Mouse (Mus musculus) forebrain, embryonic 13.5 days (tissue): ENCODE results near the gene Hectd4. TPM values are rescaled to one million over a fixed set of nuclear protein-coding genes. Genes with fewer than 3 reads are reported as not detected.
"Not testable (repeated sequence)": the region's sequence is repeated elsewhere in the genome, so short reads cannot be mapped to it uniquely, and the experiment has no call there.

Experiments
- ATAC-seq: fragments of 200-750 bp; cut with Nextera tagmentation; 2 replicates; pipeline ENCODE4 v1.8.0; 2017
- H3K27ac ChIP-seq: fragments of 300-500 bp; sonication (generic); 2 replicates; pipeline ENCODE4 v1.5.1; 2015; ENCODE audit warnings: inconsistent platforms, mild to moderate bottlenecking, moderate library complexity
- H3K27me3 ChIP-seq: fragments of 300-500 bp; sonication (generic); 2 replicates; pipeline ENCODE4 v1.6.1; 2015; ENCODE audit warnings: mild to moderate bottlenecking, inconsistent platforms
- H3K36me3 ChIP-seq: fragments of 300-500 bp; sonication (generic); 2 replicates; pipeline ENCODE4 v1.6.1; 2015; ENCODE audit warnings: mild to moderate bottlenecking, inconsistent platforms; ENCODE audit not compliant: poor library complexity, severe bottlenecking
- H3K4me1 ChIP-seq: fragments of 300-500 bp; sonication (generic); 2 replicates; pipeline ENCODE4 v1.6.1; 2015; ENCODE audit warnings: inconsistent platforms
- H3K4me2 ChIP-seq: fragments of 300-500 bp; sonication (generic); 2 replicates; pipeline ENCODE4 v1.6.1; 2015; ENCODE audit warnings: inconsistent platforms, mild to moderate bottlenecking, moderate library complexity
- H3K4me3 ChIP-seq: fragments of 300-500 bp; sonication (generic); 2 replicates; pipeline ENCODE4 v1.5.1; 2015; ENCODE audit warnings: mild to moderate bottlenecking, inconsistent platforms
- H3K9ac ChIP-seq: fragments of 300-500 bp; sonication (generic); 2 replicates; pipeline ENCODE4 v1.6.1; 2015; ENCODE audit warnings: mild to moderate bottlenecking, inconsistent platforms
- H3K9me3 ChIP-seq: fragments of 300-500 bp; sonication (generic); replicated peaks from 2 replicates; pipeline ENCODE4 v1.6.1; 2016; ENCODE audit warnings: inconsistent platforms
- WGBS: fragments of 180-500 bp; shearing (Covaris S2); methylation state at CpG from one replicate; pipeline ENCODE4 v1.1.7; 2015; 5-methylcytosine and 5-hydroxymethylcytosine counted together
- polyA plus RNA-seq: library from polyadenylated mRNA; unstranded; fragments of >200 nt; fragmentation: Nextera tagmentation; extraction: Ambion mirVana; gene quantifications from 2 replicates; pipeline ENCODE4 v1.2.1, GENCODE M21; 2015

Gene Hectd4
- polyA plus RNA-seq, 1 experiment from 2014 or later: 12.6 TPM

DNA sequence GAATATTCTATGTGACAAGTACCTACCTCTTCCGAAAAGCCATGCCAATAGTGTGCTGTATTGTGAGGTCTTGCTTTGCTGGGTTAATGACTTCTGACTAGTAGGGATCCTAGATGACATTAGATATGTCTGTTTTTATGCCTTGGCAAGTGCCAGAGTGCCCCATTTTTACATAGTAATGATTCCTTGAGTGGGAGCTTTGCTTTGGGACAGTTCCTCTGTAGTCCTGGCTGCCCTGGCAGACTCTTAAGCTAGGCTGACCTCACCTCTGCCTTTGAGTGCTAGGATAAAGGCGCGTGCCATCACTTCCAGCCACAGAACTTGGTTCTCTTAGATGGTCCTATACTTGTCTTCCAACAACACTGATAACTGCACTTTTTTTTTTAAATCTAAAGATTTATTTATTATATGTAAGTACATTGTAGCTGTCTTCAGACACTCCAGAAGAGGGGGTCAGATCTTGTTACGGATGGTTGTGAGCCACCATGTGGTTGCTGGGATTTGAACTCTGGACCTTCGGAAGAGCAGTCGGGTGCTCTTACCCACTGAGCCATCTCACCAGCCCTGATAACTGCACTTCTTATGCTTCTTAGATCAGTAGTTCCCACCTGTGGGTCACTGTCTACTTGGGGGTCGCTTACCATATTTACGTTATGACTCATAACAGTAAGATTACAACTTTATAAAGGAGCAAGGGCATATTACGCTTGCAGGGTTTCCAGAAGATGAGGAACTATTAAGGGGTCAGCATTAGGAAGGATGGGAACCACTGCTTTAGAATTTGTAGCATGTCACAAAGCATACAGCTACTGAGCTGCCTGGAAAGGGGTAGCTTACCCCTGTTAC lies 10.0 kb upstream of the Hectd4 start:
- Histone ChIP-seq H3K4me2 (no peak overlapping the region), H3K27ac (no peak overlapping the region), H3K36me3 (peaks cover 82% of the 10 kb centered on the region), H3K4me3 (no peak overlapping the region), H3K9ac (no peak overlapping the region), H3K27me3 (no peaks in the 10 kb centered on the region), H3K9me3 (no peaks in the 10 kb centered on the region), H3K4me1 (peaks cover 27% of the 10 kb centered on the region)
- WGBS: 91% methylated on average over 9 of the region's 9 CpGs
- ATAC-seq: no peak

DNA sequence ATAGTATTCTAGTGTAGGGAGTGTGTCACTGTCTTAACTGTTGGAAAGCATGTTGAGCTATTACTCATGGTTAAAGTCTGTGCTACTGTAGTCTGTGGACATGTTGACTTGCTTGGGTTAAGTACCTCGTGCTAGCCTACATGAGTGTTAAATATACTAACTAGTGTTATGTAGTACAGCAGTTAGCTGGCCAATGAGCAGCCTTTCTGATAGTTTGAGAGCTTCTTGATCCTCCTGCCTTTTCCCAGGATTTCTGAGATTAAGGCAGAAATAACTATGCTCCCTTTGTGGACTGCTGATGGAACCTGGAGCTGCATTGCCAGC lies 9.5 kb upstream of the Hectd4 start:
- WGBS: 87% methylated on average over 1 of the region's 1 CpGs
- Histone ChIP-seq H3K9me3 (no peaks in the 10 kb centered on the region), H3K4me2 (no peak overlapping the region), H3K27ac (no peak overlapping the region), H3K4me1 (peaks cover 21% of the 10 kb centered on the region), H3K4me3 (no peak overlapping the region), H3K27me3 (no peaks in the 10 kb centered on the region), H3K9ac (no peak overlapping the region), H3K36me3 (peaks cover 81% of the 10 kb centered on the region)
- ATAC-seq: no peak

- ATAC-seq: no peak
- 89% methylated on average over 6 of the region's 6 CpGs for WGBS
- Histone ChIP-seq H3K9ac (no peak overlapping the region), H3K4me1 (peaks cover 7% of the 10 kb centered on the region; the same call in 1 of the 2 replicates), H3K4me3 (no peak overlapping the region), H3K36me3 (peaks cover 70% of the 10 kb centered on the region), H3K27me3 (no peaks in the 10 kb centered on the region), H3K9me3 (no peaks in the 10 kb centered on the region), H3K27ac (no peak overlapping the region), H3K4me2 (no peak overlapping the region)
Measured at GRCm38 (mm10) chr5:121212108-121212507, 7.9 kb upstream of the Hectd4 start.

- 57% methylated on average over 7 of the region's 7 CpGs for WGBS
- 0 out of 2 replicates have a peak, but pooled peaks cover 1% of the 10 kb centered on the region for H3K4me1 ChIP-seq
- no peaks in the 10 kb centered on the region for H3K9me3 ChIP-seq
- ATAC-seq: no peak
- peaks cover 44% of the 10 kb centered on the region for H3K36me3 ChIP-seq
- no peaks in the 10 kb centered on the region for H3K27me3 ChIP-seq
- no peak overlapping the region for H3K27ac ChIP-seq
- no peak overlapping the region for H3K4me2 ChIP-seq
- no peak overlapping the region for H3K9ac ChIP-seq
- no peak overlapping the region for H3K4me3 ChIP-seq
Measured at GRCm38 (mm10) chr5:121214707-121215106, 5.3 kb upstream of the Hectd4 start.

GRCm38 (mm10) chr5:121215380-121216125 lies 4.5 kb upstream of the Hectd4 start:
- no peak for ATAC-seq
- H3K27me3 ChIP-seq: no peaks in the 10 kb centered on the region
- H3K9me3 ChIP-seq: no peaks in the 10 kb centered on the region
- peaks cover 36% of the 10 kb centered on the region for H3K36me3 ChIP-seq
- H3K9ac ChIP-seq: no peak overlapping the region
- no peak overlapping the region for H3K4me2 ChIP-seq
- WGBS: 49% methylated on average over 13 of the region's 13 CpGs
- H3K4me3 ChIP-seq: no peak overlapping the region
- 0 out of 2 replicates have a peak, but pooled peaks cover 3% of the 10 kb centered on the region for H3K4me1 ChIP-seq
- no peak overlapping the region for H3K27ac ChIP-seq

DNA sequence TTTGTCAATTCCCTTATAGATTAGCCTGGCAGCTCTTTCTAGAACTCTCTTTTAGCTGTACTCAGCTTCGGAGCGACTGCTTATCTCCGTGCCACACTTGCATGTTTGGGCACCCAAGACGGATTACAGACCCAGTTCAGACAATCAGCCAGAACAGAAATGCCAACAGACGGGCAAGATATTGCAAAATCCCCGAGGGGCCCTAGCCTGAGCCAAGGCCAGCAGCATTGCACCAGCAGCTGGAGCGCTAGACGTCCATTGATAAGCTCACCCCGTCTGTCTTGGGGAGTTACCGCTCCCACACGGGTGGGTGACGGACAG lies 3.9 kb upstream of the Hectd4 start:
- Histone ChIP-seq H3K9ac (no peak overlapping the region), H3K9me3 (no peaks in the 10 kb centered on the region), H3K27ac (no peak overlapping the region), H3K27me3 (no peaks in the 10 kb centered on the region), H3K4me3 (no peak overlapping the region), H3K4me2 (no peak overlapping the region), H3K4me1 (0 out of 2 replicates have a peak, but pooled peaks cover 3% of the 10 kb centered on the region), H3K36me3 (peaks cover 30% of the 10 kb centered on the region)
- 81% methylated on average over 12 of the region's 12 CpGs for WGBS
- ATAC-seq: no peak

- not testable (repeated sequence) for H3K9me3 ChIP-seq, H3K4me2 ChIP-seq, ATAC-seq, H3K27me3 ChIP-seq, H3K4me1 ChIP-seq, H3K27ac ChIP-seq, H3K4me3 ChIP-seq, H3K9ac ChIP-seq
- WGBS: 82% methylated on average over 9 of the region's 9 CpGs
- peaks cover 24% of the 10 kb centered on the region for H3K36me3 ChIP-seq
Measured at GRCm38 (mm10) chr5:121216584-121217312, 3.3 kb upstream of the Hectd4 start.

- Histone ChIP-seq H3K4me3 (no peak overlapping the region), H3K4me2 (no peak overlapping the region), H3K9me3 (no peaks in the 10 kb centered on the region), H3K9ac (no peak overlapping the region), H3K4me1 (peaks cover 14% of the 10 kb centered on the region), H3K27ac (no peak overlapping the region), H3K27me3 (no peaks in the 10 kb centered on the region), H3K36me3 (peaks cover 19% of the 10 kb centered on the region)
- 79% methylated on average over 2 of the region's 2 CpGs for WGBS
- ATAC-seq: no peak
Measured at GRCm38 (mm10) chr5:121217313-121217634, 2.7 kb upstream of the Hectd4 start.

GRCm38 (mm10) chr5:121219190-121219589 lies 829 bp upstream of the Hectd4 start:
- ATAC-seq: no peak
- Histone ChIP-seq H3K27ac (no peak overlapping the region), H3K9me3 (no peaks in the 10 kb centered on the region), H3K9ac (no peak overlapping the region), H3K4me3 (no peak overlapping the region), H3K4me2 (no peak overlapping the region), H3K36me3 (0 out of 2 replicates have a peak, but pooled peaks cover 4% of the 10 kb centered on the region), H3K4me1 (peaks cover 22% of the 10 kb centered on the region), H3K27me3 (no peaks in the 10 kb centered on the region)
- 96% methylated on average over 1 of the region's 1 CpGs for WGBS

GRCm38 (mm10) chr5:121220732-121221301 lies 798 bp downstream of the Hectd4 start:
- WGBS: 1% methylated on average over 32 of the region's 38 CpGs
- Histone ChIP-seq H3K9me3 (no peaks in the 10 kb centered on the region), H3K4me1 (peaks cover 26% of the 10 kb centered on the region), H3K36me3 (0 out of 2 replicates have a peak, but pooled peaks cover 4% of the 10 kb centered on the region), H3K27me3 (no peaks in the 10 kb centered on the region), H3K4me2 (peak overlapping the region; percentile 88), H3K4me3 (peak overlapping the region; percentile 96), H3K27ac (peak overlapping the region; percentile 95), H3K9ac (peak overlapping the region; percentile 96)
- peak; percentile 52 for ATAC-seq

DNA sequence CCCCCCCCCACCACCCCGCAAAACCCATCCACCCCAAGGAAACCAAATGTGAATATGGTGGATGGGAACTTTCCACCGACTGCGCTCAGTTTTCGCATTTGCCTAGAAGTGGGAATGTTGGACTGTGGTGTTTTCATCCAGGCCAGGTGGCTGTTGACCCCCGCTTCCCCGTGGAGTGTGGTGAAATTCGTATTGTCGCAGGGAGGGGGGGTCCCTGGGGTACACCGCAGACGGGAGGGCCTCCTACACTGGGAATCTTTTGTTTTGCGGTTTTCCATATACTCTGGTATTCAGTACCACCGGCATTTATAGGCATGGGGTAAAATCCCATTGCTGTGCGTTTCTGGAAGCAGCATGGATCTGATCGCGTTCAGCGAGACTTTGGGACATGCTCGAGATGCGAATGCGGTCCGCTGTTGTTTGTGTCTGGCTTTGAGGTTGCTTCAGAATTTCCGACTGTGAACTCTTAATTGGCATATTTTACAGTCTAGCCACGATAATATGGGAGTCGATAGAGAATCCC lies 1.4 kb downstream of the Hectd4 start:
- peak overlapping the region; percentile 96 for H3K4me3 ChIP-seq
- H3K9me3 ChIP-seq: no peaks in the 10 kb centered on the region
- H3K4me2 ChIP-seq: peak overlapping the region; percentile 88
- peak overlapping the region; percentile 96 for H3K9ac ChIP-seq
- 0 out of 2 replicates have a peak, but pooled peaks have one; percentile 1 for ATAC-seq
- 8% methylated on average over 22 of the region's 23 CpGs for WGBS
- H3K4me1 ChIP-seq: peaks cover 26% of the 10 kb centered on the region
- 0 out of 2 replicates have a peak, but pooled peaks cover 2% of the 10 kb centered on the region for H3K36me3 ChIP-seq
- H3K27me3 ChIP-seq: no peaks in the 10 kb centered on the region
- H3K27ac ChIP-seq: peak overlapping the region; percentile 95
